ENCODE assay signal across 22 mouse cellular contexts in genomic region chr15:80325207-80325606, GRCm38 (mm10). TPM values are rescaled to one million over a fixed set of nuclear protein-coding genes. Genes with fewer than 3 reads are reported as not detected.
DNase-seq lines count a peak whose midpoint lies in the region; TF ChIP-seq lines count a peak whose summit lies in the region.
"Had no signal": no experiment of that assay in that cellular context is flagged by ENCODE, and none has a peak within 500 bp of the region (broad histone marks: within the 10 kb centered on the region; RNA-seq: fewer than 3 reads in every experiment).

No protein-coding gene starts in this region.

- 54% methylated on average over 2 of the region's 2 CpGs for WGBS in olfactory bulb, adult 2 months

- TF ChIP-seq CTCF in olfactory bulb, adult 2 months (IDR thresholded peaks at IDR 0.05; ENCODE audit: insufficient read depth, low read depth, low read length): no peak

- peak overlapping the region; percentile 19 for H3K27ac ChIP-seq in olfactory bulb, adult 2 months (ENCODE audit: insufficient read depth, low read depth, low read length)
- H3K27ac ChIP-seq: embryonic facial prominence, embryonic 13.5 days; forebrain, embryonic 12.5 days; heart, adult 2 months; heart, embryonic 15.5 days; hindbrain, embryonic 13.5 days; hindbrain, postnatal 0 days had no signal

- DNase-seq in kidney, postnatal 10 days: peak; percentile 16
- no peak for DNase-seq in kidney, postnatal 36 days
- peak; percentile 9 for DNase-seq in 3T3-L1 (ENCODE audit: low read depth, low spot score)
- peak; percentile 60 for DNase-seq in NIH3T3 (ENCODE audit: low read depth)
- DNase-seq in gastrocnemius, postnatal 36 days: no peak
- DNase-seq: adrenal gland, postnatal 10 days; cerebellum, adult 11 months; cerebellum, adult 8-10 months; cerebellum, postnatal 14 days; gastrocnemius, postnatal 10 days; heart, postnatal 14 days had no signal

- no peak for TF ChIP-seq POLR2A in olfactory bulb, adult 2 months (IDR thresholded peaks at IDR 0.05; ENCODE audit: insufficient read depth, low read depth, low read length)

- peaks cover 78% of the 10 kb centered on the region for H3K4me1 ChIP-seq in olfactory bulb, adult 2 months (ENCODE audit: control insufficient read depth, insufficient read depth, low read length)
- H3K4me1 ChIP-seq: embryonic facial prominence, embryonic 13.5 days; heart, embryonic 15.5 days had no signal

- intact Hi-C loops in gastrocnemius, postnatal 36 days (cut with DNase I): no loop called here

- no peak overlapping the region for H3K4me3 ChIP-seq in olfactory bulb, adult 2 months (ENCODE audit: insufficient read depth, low read depth, low read length)
- H3K4me3 ChIP-seq: embryonic facial prominence, embryonic 13.5 days; forebrain, embryonic 12.5 days; heart, adult 2 months; heart, embryonic 15.5 days; hindbrain, embryonic 13.5 days had no signal

RNA-seq across cellular contexts. Expression of gene Cacna1i, which starts 38.2 kb away (rescaled TPM):
- polyA plus RNA-seq in olfactory bulb, adult 2 months (2012; ENCODE audit: insufficient read depth, insufficient read length, low replicate concordance, missing spikeins): not detected in 2 replicates
- total RNA-seq in gastrocnemius, postnatal 36 days (2021): under 1 TPM; 0.05 to 0.62 TPM
- total RNA-seq: common myeloid progenitor, adult 5-6 weeks; hematopoietic stem cell, adult 5-6 weeks had no signal
- polyA plus RNA-seq: CD4-positive, CD25-positive, alpha-beta regulatory T cell, adult 4 months; embryonic facial prominence, embryonic 13.5 days; G1E; heart, embryonic 15.5 days had no signal

Comparison
In these comparisons a context has a peak if more than half of its experiments do, and no peak if none do; other contexts are left out.
1. DNase-seq: peak in kidney, postnatal 10 days (single experiment), 3T3-L1 (single experiment) and NIH3T3 (single experiment); none in kidney, postnatal 36 days (0 of 2) and gastrocnemius, postnatal 36 days (0 of 2).